Mouse (Mus musculus) heart, embryonic 16.5 days (tissue): ENCODE data around the gene Fndc9. TPM values are rescaled to one million over a fixed set of nuclear protein-coding genes. Genes with fewer than 3 reads are reported as not detected.

Experiments
- ATAC-seq: fragments of 200-750 bp; cut with Nextera tagmentation; replicated peaks from 2 replicates; pipeline ENCODE4 v1.8.0; 2017; ENCODE audit warnings: moderate number of reproducible peaks; ENCODE audit not compliant: insufficient read depth, low FRiP score; ENCODE audit errors: extremely low read depth
- H3K27ac ChIP-seq: fragments of 300-500 bp; sonication (generic); 2 replicates; pipeline ENCODE4 v1.5.1; 2014; ENCODE audit warnings: mild to moderate bottlenecking, low read length, control low read depth, moderate library complexity
- H3K27me3 ChIP-seq: fragments of 300-500 bp; sonication (generic); 2 replicates; pipeline ENCODE4 v1.6.1; 2014; ENCODE audit warnings: low read length, mixed read lengths; ENCODE audit not compliant: control insufficient read depth, insufficient read depth
- H3K36me3 ChIP-seq: fragments of 300-500 bp; sonication (generic); 2 replicates; pipeline ENCODE4 v1.6.1; 2014; ENCODE audit not compliant: control insufficient read depth, insufficient read depth
- H3K4me1 ChIP-seq: fragments of 300-500 bp; sonication (generic); 2 replicates; pipeline ENCODE4 v1.6.1; 2014; ENCODE audit warnings: low read length, mixed read lengths; ENCODE audit not compliant: control insufficient read depth, insufficient read depth
- H3K4me2 ChIP-seq: fragments of 300-500 bp; sonication (generic); 2 replicates; pipeline ENCODE4 v1.6.1; 2014; ENCODE audit warnings: low read depth, mild to moderate bottlenecking, control low read depth, low read length
- H3K4me3 ChIP-seq: fragments of 300-500 bp; sonication (generic); 2 replicates; pipeline ENCODE4 v1.5.1; 2014; ENCODE audit warnings: mild to moderate bottlenecking, control low read depth, low read length
- H3K9ac ChIP-seq: fragments of 300-500 bp; sonication (generic); 2 replicates; pipeline ENCODE4 v1.6.1; 2014; ENCODE audit warnings: low read length, control low read depth
- H3K9me3 ChIP-seq: fragments of 300-500 bp; sonication (generic); replicated peaks from 2 replicates; pipeline ENCODE4 v1.6.1; 2016; ENCODE audit warnings: low read length; ENCODE audit not compliant: control insufficient read depth
- WGBS: fragments of 180-500 bp; shearing (Covaris S2); extraction: QIAGEN DNeasy Blood & Tissue Kit; methylation state at CpG from one replicate; pipeline ENCODE4 v1.1.7; 2014; 5-methylcytosine and 5-hydroxymethylcytosine counted together
- polyA plus RNA-seq: library from polyadenylated mRNA; unstranded; fragments of >200 nt; fragmentation: Nextera tagmentation; extraction: Ambion mirVana; gene quantifications from 2 replicates; pipeline ENCODE4 v1.2.1, GENCODE M21; 2015

The Fndc9 gene
- polyA plus RNA-seq = 0.08 TPM in 1 of 2 replicates, not detected in the other

GRCm38 (mm10) chr11:46235334-46235733 is at the start of gene Fndc9:
TSS of gene Fndc9 (plus strand) at chr11:46235531.
- no peak within 1 kb of the TSS for H3K4me2 ChIP-seq
- no peaks in the 10 kb centered on the region for H3K27me3 ChIP-seq
- H3K27ac ChIP-seq = no peak within 1 kb of the TSS
- 74% methylated on average over 11 of the region's 11 CpGs for WGBS
- H3K9ac ChIP-seq = no peak within 1 kb of the TSS
- ATAC-seq = no peak
- no peaks in the 10 kb centered on the region for H3K9me3 ChIP-seq
- no peak within 1 kb of the TSS for H3K4me3 ChIP-seq
- H3K4me1 ChIP-seq = no peaks in the 10 kb centered on the region
- no peaks in the 10 kb centered on the region for H3K36me3 ChIP-seq

- H3K4me2 ChIP-seq = no peak overlapping the region
- ATAC-seq = no peak
These were observed 47.0 kb upstream of the Fndc9 start for GRCm38 (mm10) chr11:46188283-46188682.

GRCm38 (mm10) chr11:46194175-46194574 is 41.2 kb upstream of the Fndc9 start:
- 62% methylated on average over 4 of the region's 4 CpGs for WGBS
- no peak overlapping the region for H3K27ac ChIP-seq

More at GRCm38 (mm10) chr11:46188283-46188682, 47.0 kb upstream of the Fndc9 start:
- Histone ChIP-seq H3K9ac (no peak overlapping the region), H3K36me3 (no peaks in the 10 kb centered on the region), H3K4me1 (no peaks in the 10 kb centered on the region), H3K27ac (no peak overlapping the region), H3K27me3 (no peaks in the 10 kb centered on the region), H3K4me3 (no peak overlapping the region), H3K9me3 (no peaks in the 10 kb centered on the region)
- 59% methylated on average over 2 of the region's 2 CpGs for WGBS

GRCm38 (mm10) chr11:46200664-46201063 is 34.7 kb upstream of the Fndc9 start:
- no peak overlapping the region for H3K9ac ChIP-seq
- peaks cover 15% of the 10 kb centered on the region for H3K4me1 ChIP-seq
- H3K9me3 ChIP-seq = no peaks in the 10 kb centered on the region
- no peak overlapping the region for H3K4me2 ChIP-seq
- no peaks in the 10 kb centered on the region for H3K27me3 ChIP-seq
- no peak for ATAC-seq
- 88% methylated on average over 11 of the region's 11 CpGs for WGBS
- no peak overlapping the region for H3K27ac ChIP-seq
- no peak overlapping the region for H3K4me3 ChIP-seq
- H3K36me3 ChIP-seq = peaks cover 3% of the 10 kb centered on the region; the same call in 1 of the 2 replicates

More at GRCm38 (mm10) chr11:46194175-46194574, 41.2 kb upstream of the Fndc9 start:
- Histone ChIP-seq H3K27me3 (no peaks in the 10 kb centered on the region), H3K9ac (no peak overlapping the region), H3K9me3 (no peaks in the 10 kb centered on the region), H3K4me3 (no peak overlapping the region), H3K4me2 (no peak overlapping the region), H3K36me3 (peaks cover 3% of the 10 kb centered on the region; the same call in 1 of the 2 replicates), H3K4me1 (no peaks in the 10 kb centered on the region; the same call in 1 of the 2 replicates)
- ATAC-seq = no peak

GRCm38 (mm10) chr11:46201636-46202546 is 33.4 kb upstream of the Fndc9 start:
- peak; percentile 55 for ATAC-seq
- Histone ChIP-seq H3K4me2 (peak overlapping the region; percentile 40), H3K36me3 (peaks cover 3% of the 10 kb centered on the region; the same call in 1 of the 2 replicates), H3K9ac (no peak overlapping the region), H3K4me3 (no peak overlapping the region), H3K27me3 (no peaks in the 10 kb centered on the region), H3K9me3 (no peaks in the 10 kb centered on the region), H3K27ac (peak overlapping the region; percentile 51), H3K4me1 (peaks cover 17% of the 10 kb centered on the region)
- WGBS = 38% methylated on average over 20 of the region's 20 CpGs

GRCm38 (mm10) chr11:46202547-46202887 is 32.8 kb upstream of the Fndc9 start:
- Histone ChIP-seq H3K27ac (peak overlapping the region; percentile 51), H3K9ac (no peak overlapping the region), H3K36me3 (peaks cover 3% of the 10 kb centered on the region; the same call in 1 of the 2 replicates), H3K4me3 (no peak overlapping the region), H3K27me3 (no peaks in the 10 kb centered on the region), H3K9me3 (no peaks in the 10 kb centered on the region), H3K4me2 (peak overlapping the region; percentile 40), H3K4me1 (peaks cover 17% of the 10 kb centered on the region)
- no peak; the same call in 1 of the 2 replicates for ATAC-seq
- WGBS = 23% methylated on average over 10 of the region's 10 CpGs

- Histone ChIP-seq H3K4me3 (no peak overlapping the region), H3K27ac (no peak overlapping the region), H3K4me2 (no peak overlapping the region), H3K27me3 (no peaks in the 10 kb centered on the region), H3K9me3 (no peaks in the 10 kb centered on the region), H3K9ac (no peak overlapping the region), H3K36me3 (no peaks in the 10 kb centered on the region), H3K4me1 (peaks cover 17% of the 10 kb centered on the region)
- 88% methylated on average over 9 of the region's 9 CpGs for WGBS
- no peak for ATAC-seq
These were observed 30.5 kb upstream of the Fndc9 start for GRCm38 (mm10) chr11:46204841-46205240.

- Histone ChIP-seq H3K36me3 (no peaks in the 10 kb centered on the region), H3K9me3 (no peaks in the 10 kb centered on the region), H3K27ac (peak overlapping the region; percentile 37; the same call in 1 of the 2 replicates), H3K4me3 (no peak overlapping the region), H3K4me2 (no peak overlapping the region), H3K4me1 (peaks cover 18% of the 10 kb centered on the region), H3K9ac (no peak overlapping the region; the same call in 1 of the 2 replicates), H3K27me3 (no peaks in the 10 kb centered on the region)
- peak; percentile 24; the same call in 1 of the 2 replicates for ATAC-seq
- WGBS = 27% methylated on average over 17 of the region's 17 CpGs
These were observed 29.5 kb upstream of the Fndc9 start for GRCm38 (mm10) chr11:46205639-46206409.
